Mouse (Mus musculus) liver, embryonic 15.5 days (tissue): Measurements from ENCODE around the gene E330017A01Rik. TPM values are rescaled to one million over a fixed set of nuclear protein-coding genes. Genes with fewer than 3 reads are reported as not detected.
A peak's percentile ranks its signal among the peaks of the same experiment; 100 is the strongest.

Experiments used
- ATAC-seq: fragments of 200-750 bp; cut with Nextera tagmentation; 2 replicates; pipeline ENCODE4 v1.8.0; 2017; ENCODE audit warnings: moderate number of reproducible peaks, mild to moderate bottlenecking, moderate library complexity; ENCODE audit not compliant: insufficient read depth
- H3K27ac ChIP-seq: fragments of 300-500 bp; sonication (generic); replicated peaks from 2 replicates; pipeline ENCODE4 v1.5.1; 2015; ENCODE audit warnings: mild to moderate bottlenecking, inconsistent platforms
- H3K27me3 ChIP-seq: fragments of 300-500 bp; sonication (generic); 2 replicates; pipeline ENCODE4 v1.6.1; 2015; ENCODE audit warnings: mild to moderate bottlenecking, inconsistent platforms
- H3K36me3 ChIP-seq: fragments of 300-500 bp; sonication (generic); replicated peaks from 2 replicates; pipeline ENCODE4 v1.6.1; 2015; ENCODE audit warnings: moderate library complexity, mild to moderate bottlenecking, inconsistent platforms
- H3K4me1 ChIP-seq: fragments of 300-500 bp; sonication (generic); replicated peaks from 2 replicates; pipeline ENCODE4 v1.6.1; 2015; ENCODE audit warnings: inconsistent platforms
- H3K4me2 ChIP-seq: fragments of 300-500 bp; sonication (generic); 2 replicates; pipeline ENCODE4 v1.6.1; 2015; ENCODE audit warnings: moderate library complexity, mild to moderate bottlenecking, inconsistent platforms
- H3K4me3 ChIP-seq: fragments of 300-500 bp; sonication (generic); replicated peaks from 2 replicates; pipeline ENCODE4 v1.5.1; 2015; ENCODE audit warnings: mild to moderate bottlenecking, inconsistent platforms
- H3K9ac ChIP-seq: fragments of 300-500 bp; sonication (generic); 2 replicates; pipeline ENCODE4 v1.6.1; 2015; ENCODE audit warnings: moderate library complexity, mild to moderate bottlenecking, inconsistent platforms
- H3K9me3 ChIP-seq: fragments of 300-500 bp; sonication (generic); replicated peaks from 2 replicates; pipeline ENCODE4 v1.6.1; 2016; ENCODE audit warnings: inconsistent platforms
- WGBS: fragments of 180-500 bp; shearing (Covaris S2); methylation state at CpG from one replicate; pipeline ENCODE4 v1.1.7; 2015; ENCODE audit warnings: mixed read lengths; ENCODE audit not compliant: insufficient replicate concordance; 5-methylcytosine and 5-hydroxymethylcytosine counted together
- polyA plus RNA-seq: library from polyadenylated mRNA; unstranded; fragments of >200 nt; fragmentation: Nextera tagmentation; extraction: Ambion mirVana; gene quantifications from 2 replicates; pipeline ENCODE4 v1.2.1, GENCODE M21; 2015

E330017A01Rik gene
- polyA plus RNA-seq, 1 experiment from 2014 or later, result not detected

GRCm38 (mm10) chr16:58662287-58662791 lies 23.8 kb upstream of the E330017A01Rik start:
- Histone ChIP-seq H3K9me3 (no peaks in the 10 kb centered on the region), H3K4me1 (peaks cover 94% of the 10 kb centered on the region), H3K4me2 (peak overlapping the region; percentile 64), H3K4me3 (peak overlapping the region; percentile 35), H3K27ac (peak overlapping the region; percentile 97), H3K36me3 (no peaks in the 10 kb centered on the region), H3K9ac (peak overlapping the region; percentile 44), H3K27me3 (no peaks in the 10 kb centered on the region)
- ATAC-seq, result no peak

- Histone ChIP-seq H3K27me3 (no peaks in the 10 kb centered on the region), H3K4me2 (peak overlapping the region; percentile 64), H3K36me3 (no peaks in the 10 kb centered on the region), H3K9me3 (no peaks in the 10 kb centered on the region), H3K4me3 (peak overlapping the region; percentile 35), H3K9ac (peak overlapping the region; percentile 51), H3K4me1 (peaks cover 91% of the 10 kb centered on the region), H3K27ac (peak overlapping the region; percentile 97)
- ATAC-seq, result peak; percentile 92
- 10% methylated on average over 5 of the region's 5 CpGs for WGBS
Measured at GRCm38 (mm10) chr16:58661826-58662225, 23.3 kb upstream of the E330017A01Rik start.

- Histone ChIP-seq H3K4me3 (no peak overlapping the region; the same call in 1 of the 2 replicates), H3K27me3 (no peaks in the 10 kb centered on the region), H3K36me3 (no peaks in the 10 kb centered on the region), H3K9ac (0 out of 2 replicates have a peak overlapping the region, but pooled peaks have one; percentile 16), H3K27ac (peak overlapping the region; percentile 86), H3K4me1 (peaks cover 67% of the 10 kb centered on the region), H3K9me3 (no peaks in the 10 kb centered on the region), H3K4me2 (peak overlapping the region; percentile 57)
- 55% methylated on average over 6 of the region's 6 CpGs for WGBS
- peak; percentile 69 for ATAC-seq
Measured at GRCm38 (mm10) chr16:58658668-58659067, 20.1 kb upstream of the E330017A01Rik start.

GRCm38 (mm10) chr16:58656526-58656925 lies 18.0 kb upstream of the E330017A01Rik start:
- H3K27me3 ChIP-seq, result no peaks in the 10 kb centered on the region
- H3K4me1 ChIP-seq, result peaks cover 49% of the 10 kb centered on the region
- no peak overlapping the region for H3K9ac ChIP-seq
- ATAC-seq, result no peak
- H3K36me3 ChIP-seq, result no peaks in the 10 kb centered on the region
- H3K9me3 ChIP-seq, result no peaks in the 10 kb centered on the region
- H3K4me2 ChIP-seq, result no peak overlapping the region
- WGBS, result 87% methylated on average over 4 of the region's 4 CpGs
- H3K27ac ChIP-seq, result peak overlapping the region; percentile 68
- H3K4me3 ChIP-seq, result no peak overlapping the region

- Histone ChIP-seq H3K4me2 (no peak overlapping the region), H3K27me3 (no peaks in the 10 kb centered on the region), H3K4me3 (no peak overlapping the region), H3K36me3 (no peaks in the 10 kb centered on the region), H3K9me3 (no peaks in the 10 kb centered on the region), H3K9ac (no peak overlapping the region), H3K4me1 (peaks cover 41% of the 10 kb centered on the region), H3K27ac (no peak overlapping the region)
- no peak for ATAC-seq
Measured at GRCm38 (mm10) chr16:58655751-58656150, 17.2 kb upstream of the E330017A01Rik start.

- Histone ChIP-seq H3K4me2 (no peak overlapping the region), H3K4me3 (no peak overlapping the region), H3K4me1 (no peaks in the 10 kb centered on the region), H3K9ac (no peak overlapping the region), H3K27me3 (no peaks in the 10 kb centered on the region), H3K36me3 (no peaks in the 10 kb centered on the region), H3K27ac (no peak overlapping the region), H3K9me3 (no peaks in the 10 kb centered on the region)
- ATAC-seq, result no peak
- 91% methylated on average over 10 of the region's 10 CpGs for WGBS
Measured at GRCm38 (mm10) chr16:58649979-58650378, 11.4 kb upstream of the E330017A01Rik start.

GRCm38 (mm10) chr16:58638016-58638415 lies 523 bp downstream of the E330017A01Rik start:
- peaks cover 15% of the 10 kb centered on the region for H3K4me1 ChIP-seq
- 63% methylated on average over 7 of the region's 7 CpGs for WGBS

GRCm38 (mm10) chr16:58637448-58637847 lies 1.1 kb downstream of the E330017A01Rik start:
- Histone ChIP-seq H3K4me3 (no peak overlapping the region), H3K27me3 (no peaks in the 10 kb centered on the region), H3K9ac (no peak overlapping the region), H3K4me2 (no peak overlapping the region), H3K27ac (peak overlapping the region; percentile 26), H3K4me1 (peaks cover 15% of the 10 kb centered on the region), H3K9me3 (no peaks in the 10 kb centered on the region), H3K36me3 (no peaks in the 10 kb centered on the region)
- peak; percentile 57; the same call in 1 of the 2 replicates for ATAC-seq
- WGBS, result 6% methylated on average over 4 of the region's 4 CpGs

More at GRCm38 (mm10) chr16:58638016-58638415, 523 bp downstream of the E330017A01Rik start:
- Histone ChIP-seq H3K27me3 (no peaks in the 10 kb centered on the region), H3K27ac (no peak overlapping the region; the same call in 1 of the 2 replicates), H3K9ac (no peak overlapping the region), H3K36me3 (no peaks in the 10 kb centered on the region), H3K4me2 (no peak overlapping the region), H3K4me3 (no peak overlapping the region), H3K9me3 (no peaks in the 10 kb centered on the region)
- ATAC-seq, result no peak

GRCm38 (mm10) chr16:58635866-58636265 lies 2.7 kb downstream of the E330017A01Rik start:
- Histone ChIP-seq H3K27me3 (no peaks in the 10 kb centered on the region), H3K4me2 (no peak overlapping the region), H3K9ac (no peak overlapping the region), H3K27ac (no peak overlapping the region), H3K9me3 (no peaks in the 10 kb centered on the region), H3K36me3 (no peaks in the 10 kb centered on the region), H3K4me1 (peaks cover 15% of the 10 kb centered on the region), H3K4me3 (no peak overlapping the region)
- no peak for ATAC-seq
- 58% methylated on average over 2 of the region's 2 CpGs for WGBS

- H3K4me3 ChIP-seq, result no peak overlapping the region
- no peaks in the 10 kb centered on the region for H3K36me3 ChIP-seq
- no peak overlapping the region for H3K9ac ChIP-seq
- no peaks in the 10 kb centered on the region for H3K27me3 ChIP-seq
- 60% methylated on average over 2 of the region's 2 CpGs for WGBS
- H3K9me3 ChIP-seq, result no peaks in the 10 kb centered on the region
- ATAC-seq, result peak; percentile 51; the same call in 1 of the 2 replicates
- peaks cover 42% of the 10 kb centered on the region for H3K4me1 ChIP-seq
- no peak overlapping the region for H3K4me2 ChIP-seq
- H3K27ac ChIP-seq, result peak overlapping the region; percentile 75
Measured at GRCm38 (mm10) chr16:58629736-58630135, 8.8 kb downstream of the E330017A01Rik start.

- no peak for ATAC-seq
- H3K36me3 ChIP-seq, result no peaks in the 10 kb centered on the region
- H3K9me3 ChIP-seq, result no peaks in the 10 kb centered on the region
- H3K4me3 ChIP-seq, result no peak overlapping the region
- peaks cover 42% of the 10 kb centered on the region for H3K4me1 ChIP-seq
- no peak overlapping the region; the same call in 1 of the 2 replicates for H3K9ac ChIP-seq
- H3K27me3 ChIP-seq, result no peaks in the 10 kb centered on the region
- peak overlapping the region; percentile 75 for H3K27ac ChIP-seq
- WGBS, result 48% methylated on average over 5 of the region's 5 CpGs
- no peak overlapping the region for H3K4me2 ChIP-seq
Measured at GRCm38 (mm10) chr16:58628968-58629367, 9.6 kb downstream of the E330017A01Rik start.

- H3K9me3 ChIP-seq, result no peaks in the 10 kb centered on the region
- H3K4me1 ChIP-seq, result peaks cover 42% of the 10 kb centered on the region
- H3K27ac ChIP-seq, result peak overlapping the region; percentile 75
- H3K27me3 ChIP-seq, result no peaks in the 10 kb centered on the region
- WGBS, result 86% methylated on average over 2 of the region's 2 CpGs
- H3K4me2 ChIP-seq, result no peak overlapping the region
- no peaks in the 10 kb centered on the region for H3K36me3 ChIP-seq
- H3K9ac ChIP-seq, result 0 out of 2 replicates have a peak overlapping the region, but pooled peaks have one; percentile 21
- no peak overlapping the region for H3K4me3 ChIP-seq
- ATAC-seq, result no peak
Measured at GRCm38 (mm10) chr16:58628336-58628680, 10.2 kb downstream of the E330017A01Rik start.
